Mouse (Mus musculus): Measurements from ENCODE around the gene Slc25a12. TPM values are rescaled to one million over a fixed set of nuclear protein-coding genes. Genes with fewer than 3 reads are reported as not detected.

Slc25a12 gene
- polyA plus RNA-seq, 1 experiment = 3.7 TPM

DNA sequence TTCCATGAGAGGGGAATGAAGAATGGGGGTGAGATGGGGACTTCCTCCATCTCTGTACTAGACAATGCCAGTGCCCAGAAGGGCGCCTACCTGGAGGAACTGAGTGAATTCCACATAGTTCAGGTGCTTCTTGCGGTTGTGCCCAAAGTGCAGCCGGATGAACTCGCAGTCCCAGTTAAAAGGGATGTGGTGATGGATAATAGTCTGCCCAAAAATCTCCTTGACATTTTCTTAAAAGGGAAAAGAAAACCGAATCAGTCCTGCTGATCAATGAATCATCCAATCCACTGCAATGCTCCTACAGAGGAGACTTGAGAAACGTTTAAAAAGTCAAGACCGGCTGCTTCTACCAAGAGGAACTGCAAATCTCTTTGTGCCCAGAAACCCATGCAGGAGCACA lies 43.7 kb downstream of the Slc25a12 start:
- no peak overlapping the region for H3K4me3 ChIP-seq (ENCODE audit: control insufficient read depth, low read depth, low read length)
- H3K36me3 ChIP-seq (ENCODE audit: control insufficient read depth, insufficient read depth, low read length) = no peaks in the 10 kb centered on the region
- no peaks in the 10 kb centered on the region for H3K27me3 ChIP-seq (ENCODE audit: control insufficient read depth, insufficient read depth, low read length)
- no peak overlapping the region for H3K27ac ChIP-seq (ENCODE audit: control insufficient read depth, insufficient read depth, low read depth, low read length)
- peaks cover 2% of the 10 kb centered on the region; the same call in 1 of the 2 replicates for H3K4me1 ChIP-seq (ENCODE audit: control insufficient read depth, insufficient read depth, low read length)
- TF ChIP-seq POLR2A (IDR thresholded peaks at IDR 0.05; ENCODE audit: control insufficient read depth, low read depth, low read length) = no peak
- no peak for TF ChIP-seq CTCF (IDR thresholded peaks at IDR 0.05; ENCODE audit: control insufficient read depth, insufficient read depth, insufficient replicate concordance, low read depth, low read length)

DNA sequence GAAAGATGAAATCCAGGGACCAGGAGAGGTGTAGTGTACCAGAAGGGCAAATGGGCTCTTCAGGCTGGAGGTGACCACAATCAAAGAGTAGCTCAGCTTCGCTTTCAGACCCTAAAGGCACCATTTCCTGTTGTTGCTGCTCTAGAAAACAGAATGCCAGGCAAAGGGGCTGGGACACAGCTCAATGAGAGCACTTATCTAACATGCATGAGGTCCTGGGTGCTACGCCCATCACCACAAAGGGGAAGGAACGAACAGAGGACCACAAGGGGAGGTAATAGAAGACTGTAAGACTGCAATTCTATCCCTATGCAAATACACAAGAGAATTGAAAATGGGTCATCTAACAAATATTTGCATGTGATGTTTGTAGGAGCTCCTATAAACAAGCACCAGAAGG lies 46.1 kb downstream of the Slc25a12 start:
- H3K4me3 ChIP-seq (ENCODE audit: control insufficient read depth, low read depth, low read length) = no peak overlapping the region
- no peaks in the 10 kb centered on the region for H3K36me3 ChIP-seq (ENCODE audit: control insufficient read depth, insufficient read depth, low read length)
- no peak overlapping the region for H3K27ac ChIP-seq (ENCODE audit: control insufficient read depth, insufficient read depth, low read depth, low read length)
- no peaks in the 10 kb centered on the region for H3K4me1 ChIP-seq (ENCODE audit: control insufficient read depth, insufficient read depth, low read length)
- H3K27me3 ChIP-seq (ENCODE audit: control insufficient read depth, insufficient read depth, low read length) = no peaks in the 10 kb centered on the region
- TF ChIP-seq CTCF (IDR thresholded peaks at IDR 0.05; ENCODE audit: control insufficient read depth, insufficient read depth, insufficient replicate concordance, low read depth, low read length) (no peak), POLR2A (IDR thresholded peaks at IDR 0.05; ENCODE audit: control insufficient read depth, low read depth, low read length) (no peak)

DNA sequence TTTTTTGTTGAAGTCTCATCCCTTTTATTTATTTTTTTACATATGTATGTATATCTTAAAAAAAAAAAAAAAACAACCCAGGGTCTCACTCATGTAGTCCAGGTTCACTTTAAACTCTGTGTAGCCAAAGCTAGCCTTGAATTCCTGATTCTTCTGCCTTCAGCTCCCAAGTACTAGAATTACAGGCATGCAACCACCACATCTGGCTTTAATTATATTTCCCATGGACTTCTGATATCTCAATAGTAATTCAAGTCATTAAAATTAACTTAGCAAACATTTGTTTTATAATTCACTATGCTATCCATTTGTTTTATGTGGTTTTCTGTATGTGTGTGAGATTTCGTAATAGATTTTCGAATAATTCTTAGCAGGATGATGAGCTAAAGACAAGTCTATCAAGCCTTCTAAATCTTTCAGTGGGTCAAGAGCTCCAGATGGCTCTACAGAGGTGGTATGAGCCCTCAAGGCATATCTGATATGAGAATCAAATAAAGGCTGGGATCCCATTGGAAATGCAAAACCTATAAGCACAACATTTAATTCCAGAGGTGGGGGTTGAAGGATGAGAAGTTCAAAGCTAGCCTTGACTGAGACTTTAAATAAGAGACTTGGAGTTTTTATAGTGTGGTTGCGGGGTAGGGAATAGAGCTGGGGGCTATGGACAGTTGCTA lies 51.3 kb downstream of the Slc25a12 start:
- no peak overlapping the region for H3K27ac ChIP-seq (ENCODE audit: control insufficient read depth, insufficient read depth, low read depth, low read length)
- no peaks in the 10 kb centered on the region for H3K36me3 ChIP-seq (ENCODE audit: control insufficient read depth, insufficient read depth, low read length)
- H3K27me3 ChIP-seq (ENCODE audit: control insufficient read depth, insufficient read depth, low read length) = no peaks in the 10 kb centered on the region
- no peak overlapping the region for H3K4me3 ChIP-seq (ENCODE audit: control insufficient read depth, low read depth, low read length)
- TF ChIP-seq POLR2A (IDR thresholded peaks at IDR 0.05; ENCODE audit: control insufficient read depth, low read depth, low read length) = no peak
- no peak for TF ChIP-seq CTCF (IDR thresholded peaks at IDR 0.05; ENCODE audit: control insufficient read depth, insufficient read depth, insufficient replicate concordance, low read depth, low read length)
- peaks cover 2% of the 10 kb centered on the region; the same call in 1 of the 2 replicates for H3K4me1 ChIP-seq (ENCODE audit: control insufficient read depth, insufficient read depth, low read length)

DNA sequence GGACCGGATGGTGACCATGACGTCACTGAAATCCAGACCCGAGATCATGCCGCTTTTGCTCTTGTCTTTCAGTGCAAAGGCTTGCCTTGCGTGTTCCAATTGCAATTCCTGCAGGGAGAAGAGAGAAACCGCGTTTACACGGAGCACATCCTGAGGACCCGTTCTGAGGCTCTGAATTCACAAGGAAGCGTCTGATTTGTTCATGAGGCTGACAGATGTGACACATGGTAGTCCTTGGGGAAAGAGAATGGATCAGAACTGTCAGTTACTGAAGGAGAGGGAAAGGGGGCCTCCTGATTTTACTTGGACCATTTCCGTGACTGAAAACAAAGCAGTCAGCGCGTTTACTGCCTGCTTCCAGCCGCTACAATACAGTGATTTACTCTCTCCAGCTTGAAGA lies 52.5 kb downstream of the Slc25a12 start:
- no peak overlapping the region for H3K27ac ChIP-seq (ENCODE audit: control insufficient read depth, insufficient read depth, low read depth, low read length)
- H3K4me1 ChIP-seq (ENCODE audit: control insufficient read depth, insufficient read depth, low read length) = peaks cover 2% of the 10 kb centered on the region; the same call in 1 of the 2 replicates
- TF ChIP-seq CTCF (IDR thresholded peaks at IDR 0.05; ENCODE audit: control insufficient read depth, insufficient read depth, insufficient replicate concordance, low read depth, low read length) (no peak), POLR2A (IDR thresholded peaks at IDR 0.05; ENCODE audit: control insufficient read depth, low read depth, low read length) (no peak)
- no peaks in the 10 kb centered on the region for H3K27me3 ChIP-seq (ENCODE audit: control insufficient read depth, insufficient read depth, low read length)
- H3K4me3 ChIP-seq (ENCODE audit: control insufficient read depth, low read depth, low read length) = no peak overlapping the region
- H3K36me3 ChIP-seq (ENCODE audit: control insufficient read depth, insufficient read depth, low read length) = no peaks in the 10 kb centered on the region

DNA sequence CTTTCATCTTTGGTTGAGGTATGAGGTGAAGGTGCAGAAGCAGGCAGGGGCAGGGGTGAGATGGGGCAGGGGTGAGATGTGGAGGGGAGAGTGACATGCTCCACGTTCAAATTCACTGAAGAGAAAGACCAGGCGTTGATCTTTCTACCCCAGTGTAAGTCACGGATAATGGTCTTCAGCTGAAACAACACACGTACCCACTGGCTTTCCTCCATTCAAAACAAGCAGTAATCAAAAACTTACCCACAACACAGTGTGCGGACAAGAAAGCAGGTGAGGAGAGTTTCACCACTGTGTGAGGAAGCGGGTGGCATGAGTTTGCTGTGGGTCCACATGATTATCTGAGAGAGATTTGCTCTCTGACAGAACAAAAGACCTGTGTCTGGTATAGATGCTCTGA lies 53.5 kb downstream of the Slc25a12 start:
- no peaks in the 10 kb centered on the region for H3K36me3 ChIP-seq (ENCODE audit: control insufficient read depth, insufficient read depth, low read length)
- no peak for TF ChIP-seq CTCF (IDR thresholded peaks at IDR 0.05; ENCODE audit: control insufficient read depth, insufficient read depth, insufficient replicate concordance, low read depth, low read length)
- no peak for TF ChIP-seq POLR2A (IDR thresholded peaks at IDR 0.05; ENCODE audit: control insufficient read depth, low read depth, low read length)
- peaks cover 2% of the 10 kb centered on the region; the same call in 1 of the 2 replicates for H3K4me1 ChIP-seq (ENCODE audit: control insufficient read depth, insufficient read depth, low read length)
- H3K27me3 ChIP-seq (ENCODE audit: control insufficient read depth, insufficient read depth, low read length) = no peaks in the 10 kb centered on the region
- no peak overlapping the region for H3K4me3 ChIP-seq (ENCODE audit: control insufficient read depth, low read depth, low read length)
- no peak overlapping the region for H3K27ac ChIP-seq (ENCODE audit: control insufficient read depth, insufficient read depth, low read depth, low read length)

DNA sequence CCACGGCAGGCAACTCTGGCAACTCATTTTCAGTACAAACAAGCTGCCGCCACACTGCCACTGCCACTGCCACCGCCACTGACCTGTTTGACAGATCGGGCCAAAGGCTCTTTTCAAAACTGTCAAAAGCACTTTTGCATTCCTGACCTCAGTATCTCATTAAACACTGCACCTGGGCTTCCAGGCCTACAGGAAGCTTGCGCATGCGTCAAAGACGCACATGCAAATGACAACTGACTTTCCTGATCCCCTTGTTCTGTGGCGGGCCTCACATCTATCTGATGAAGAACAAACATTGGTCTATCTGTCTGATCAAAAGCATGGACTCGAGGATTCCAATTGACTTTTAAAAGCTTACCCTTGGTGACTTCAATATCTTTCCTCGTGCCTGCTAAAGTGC lies 55.5 kb downstream of the Slc25a12 start:
- TF ChIP-seq POLR2A (IDR thresholded peaks at IDR 0.05; ENCODE audit: control insufficient read depth, low read depth, low read length) (no peak), CTCF (IDR thresholded peaks at IDR 0.05; ENCODE audit: control insufficient read depth, insufficient read depth, insufficient replicate concordance, low read depth, low read length) (no peak)
- H3K4me1 ChIP-seq (ENCODE audit: control insufficient read depth, insufficient read depth, low read length) = peaks cover 2% of the 10 kb centered on the region; the same call in 1 of the 2 replicates
- H3K4me3 ChIP-seq (ENCODE audit: control insufficient read depth, low read depth, low read length) = no peak overlapping the region
- H3K36me3 ChIP-seq (ENCODE audit: control insufficient read depth, insufficient read depth, low read length) = no peaks in the 10 kb centered on the region
- no peak overlapping the region for H3K27ac ChIP-seq (ENCODE audit: control insufficient read depth, insufficient read depth, low read depth, low read length)
- no peaks in the 10 kb centered on the region for H3K27me3 ChIP-seq (ENCODE audit: control insufficient read depth, insufficient read depth, low read length)

DNA sequence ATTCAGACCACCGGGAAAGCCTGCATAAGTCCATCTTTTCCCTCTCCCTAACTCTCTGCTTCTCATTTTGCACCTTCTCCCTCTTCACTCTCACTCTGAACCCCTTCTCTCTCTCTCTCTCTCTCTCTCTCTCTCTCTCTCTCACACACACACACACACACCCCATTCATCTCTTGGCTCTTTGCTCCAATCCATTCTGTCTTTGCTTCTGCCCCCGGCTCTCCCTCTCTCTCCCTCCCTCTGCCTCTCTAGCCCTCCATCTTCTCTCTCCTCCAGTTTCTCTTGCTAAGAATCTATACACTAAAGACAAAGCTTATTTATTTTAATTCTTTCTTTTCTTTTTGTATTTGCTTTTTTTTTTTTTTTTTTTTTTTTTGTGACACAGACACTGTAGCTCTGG lies 57.8 kb downstream of the Slc25a12 start:
- TF ChIP-seq POLR2A (IDR thresholded peaks at IDR 0.05; ENCODE audit: control insufficient read depth, low read depth, low read length) = no peak
- no peak for TF ChIP-seq CTCF (IDR thresholded peaks at IDR 0.05; ENCODE audit: control insufficient read depth, insufficient read depth, insufficient replicate concordance, low read depth, low read length)
- Histone ChIP-seq H3K27ac (ENCODE audit: control insufficient read depth, insufficient read depth, low read depth, low read length) (no peak overlapping the region), H3K36me3 (ENCODE audit: control insufficient read depth, insufficient read depth, low read length) (no peaks in the 10 kb centered on the region), H3K4me3 (ENCODE audit: control insufficient read depth, low read depth, low read length) (no peak overlapping the region), H3K4me1 (ENCODE audit: control insufficient read depth, insufficient read depth, low read length) (peaks cover 2% of the 10 kb centered on the region; the same call in 1 of the 2 replicates), H3K27me3 (ENCODE audit: control insufficient read depth, insufficient read depth, low read length) (no peaks in the 10 kb centered on the region)

Measured in testis, adult 2 months (tissue).